ENCODE assay signal across 27 mouse cellular contexts in genomic region chr2:172675081-172675480, GRCm38 (mm10).
A peak's percentile ranks its signal among the peaks of the same experiment; 100 is the strongest.
DNase-seq lines count a peak whose midpoint lies in the region; ATAC-seq and TF ChIP-seq lines count a peak whose summit lies in the region.
"Had no signal": no experiment of that assay in that cellular context is flagged by ENCODE, and none has a peak within 500 bp of the region (broad histone marks: within the 10 kb centered on the region; RNA-seq: fewer than 3 reads in every experiment).

No protein-coding gene starts in this region.

- peak; percentile 55 for DNase-seq in heart, adult 11 months
- no peak for DNase-seq in heart, postnatal 25 days (ENCODE audit: low spot score)
- DNase-seq in embryo, embryonic 10.5 days (ENCODE audit: low spot score), result peak; percentile 38
- DNase-seq in embryonic facial prominence, embryonic 10.5 days (ENCODE audit: low spot score), result peak; percentile 58
- peak; percentile 69 for DNase-seq in limb, embryonic 11.5 days (ENCODE audit: low spot score)
- no peak for DNase-seq in layer of hippocampus, adult 8-10 months (ENCODE audit: low spot score in 2 of 2)
- no peak for DNase-seq in lung, postnatal 10 days
- no peak for DNase-seq in lung, adult 2 months
- DNase-seq: adrenal gland, postnatal 10 days; cerebellum, adult 18-20 months; cerebellum, adult 9-10 months; cerebellum, postnatal 14 days; gastrocnemius, adult 2 months; gastrocnemius, postnatal 14 days; heart, adult 18-20 months; heart, postnatal 10 days; heart, postnatal 4 days had no signal

- TF ChIP-seq CTCF in lung, adult 2 months (IDR thresholded peaks at IDR 0.05; ENCODE audit: insufficient read depth, low read length), result no peak

- WGBS in embryonic facial prominence, embryonic 10.5 days, result 76% methylated on average over 15 of the region's 15 CpGs
- 14% methylated on average over 15 of the region's 15 CpGs for WGBS in limb, embryonic 11.5 days
- WGBS in lung, adult 2 months, result 21% methylated on average over 15 of the region's 15 CpGs

- H3K4me3 ChIP-seq in embryonic facial prominence, embryonic 10.5 days, result no peak overlapping the region
- H3K4me3 ChIP-seq in limb, embryonic 11.5 days (ENCODE audit: low read depth, low read length), result no peak overlapping the region
- H3K4me3 ChIP-seq in lung, adult 2 months (replicated peaks; ENCODE audit: extremely low read depth, low read depth, low read length), result no peak overlapping the region
- H3K4me3 ChIP-seq: embryonic facial prominence, embryonic 13.5 days; erythroblast, embryonic 14.5 days; forebrain, embryonic 12.5 days; forebrain, embryonic 15.5 days; gastrocnemius, adult 2 months; heart, embryonic 12.5 days; heart, embryonic 15.5 days had no signal

- H3K9me3 ChIP-seq in embryonic facial prominence, embryonic 10.5 days, result no peaks in the 10 kb centered on the region
- H3K9me3 ChIP-seq in limb, embryonic 11.5 days (ENCODE audit: control insufficient read depth, low read length), result no peaks in the 10 kb centered on the region
- H3K9me3 ChIP-seq: embryonic facial prominence, embryonic 13.5 days; forebrain, embryonic 12.5 days; forebrain, embryonic 15.5 days; heart, embryonic 12.5 days; heart, embryonic 15.5 days had no signal

- no peak for TF ChIP-seq POLR2A in lung, adult 2 months (IDR thresholded peaks at IDR 0.05; ENCODE audit: borderline replicate concordance, extremely low read depth, low read depth, low read length)

- H3K4me1 ChIP-seq in embryonic facial prominence, embryonic 10.5 days, result peaks cover 17% of the 10 kb centered on the region
- peaks cover 10% of the 10 kb centered on the region; the same call in 1 of the 2 replicates for H3K4me1 ChIP-seq in limb, embryonic 11.5 days (ENCODE audit: control insufficient read depth, insufficient read depth, low read length)
- no peaks in the 10 kb centered on the region for H3K4me1 ChIP-seq in lung, adult 2 months (ENCODE audit: control insufficient read depth, insufficient read depth, low read length)
- H3K4me1 ChIP-seq: forebrain, embryonic 12.5 days; forebrain, embryonic 15.5 days; heart, embryonic 12.5 days; heart, embryonic 15.5 days had no signal

- H3K27ac ChIP-seq in embryonic facial prominence, embryonic 10.5 days (replicated peaks), result 0 out of 2 replicates have a peak overlapping the region, but pooled peaks have one; percentile 57
- H3K27ac ChIP-seq in limb, embryonic 11.5 days (replicated peaks; ENCODE audit: low read depth, low read length), result no peak overlapping the region
- H3K27ac ChIP-seq: embryonic facial prominence, embryonic 13.5 days; forebrain, embryonic 12.5 days; forebrain, embryonic 15.5 days; gastrocnemius, adult 2 months; heart, embryonic 15.5 days; hindbrain, embryonic 14.5 days had no signal

- no peaks in the 10 kb centered on the region for H3K36me3 ChIP-seq in embryonic facial prominence, embryonic 10.5 days (replicated peaks)
- H3K36me3 ChIP-seq in limb, embryonic 11.5 days (ENCODE audit: control insufficient read depth, insufficient read depth, low read length), result no peaks in the 10 kb centered on the region
- H3K36me3 ChIP-seq: embryonic facial prominence, embryonic 13.5 days; forebrain, embryonic 12.5 days; forebrain, embryonic 15.5 days; G1E; heart, embryonic 12.5 days; heart, embryonic 15.5 days had no signal

- intact Hi-C loops in heart, postnatal 25 days (cut with DNase I), result no loop called here

- ATAC-seq in limb, embryonic 11.5 days (ENCODE audit: insufficient number of reproducible peaks, low FRiP score, low TSS enrichment, low read depth), result no peak
- ATAC-seq: forebrain, embryonic 15.5 days; intestine, postnatal 0 days; Patski had no signal

- no peak overlapping the region for H3K9ac ChIP-seq in limb, embryonic 11.5 days (ENCODE audit: low read length)
- H3K9ac ChIP-seq: embryonic facial prominence, embryonic 13.5 days; forebrain, embryonic 12.5 days; forebrain, embryonic 15.5 days; heart, embryonic 12.5 days; heart, embryonic 15.5 days; hindbrain, embryonic 14.5 days had no signal

- H3K27me3 ChIP-seq in embryonic facial prominence, embryonic 10.5 days (replicated peaks; ENCODE audit: low read depth, poor library complexity, severe bottlenecking), result 0 out of 2 replicates have a peak, but pooled peaks cover 11% of the 10 kb centered on the region
- H3K27me3 ChIP-seq in limb, embryonic 11.5 days (ENCODE audit: control insufficient read depth, insufficient read depth, low read length), result no peaks in the 10 kb centered on the region
- H3K27me3 ChIP-seq: forebrain, embryonic 12.5 days; forebrain, embryonic 15.5 days; Patski had no signal

- H3K4me2 ChIP-seq in limb, embryonic 11.5 days (ENCODE audit: low read depth, severe bottlenecking), result no peak overlapping the region
- H3K4me2 ChIP-seq: embryonic facial prominence, embryonic 13.5 days; forebrain, embryonic 12.5 days; forebrain, embryonic 15.5 days; heart, embryonic 12.5 days; heart, embryonic 15.5 days; hindbrain, embryonic 14.5 days had no signal

Comparison
In these comparisons a context has a peak if more than half of its experiments do, and no peak if none do; other contexts are left out.
1. DNase-seq: peak in heart, adult 11 months (single experiment), embryo, embryonic 10.5 days (single experiment), embryonic facial prominence, embryonic 10.5 days (single experiment) and limb, embryonic 11.5 days (single experiment); none in heart, postnatal 25 days (single experiment), layer of hippocampus, adult 8-10 months (0 of 2), lung, postnatal 10 days (single experiment) and lung, adult 2 months (single experiment).